Mouse (Mus musculus) liver, embryonic 14.5 days (tissue): ENCODE data around the gene 1700129C05Rik.

Experiments
- CTCF ChIP-seq: IDR thresholded peaks from 2 replicates; pipeline ENCODE4 v1.5.1; 2016; ENCODE audit warnings: antibody characterized with exemption, low read depth, control low read depth
- EP300 ChIP-seq: IDR thresholded peaks from 2 replicates; pipeline ENCODE4 v1.6.1; 2016; ENCODE audit warnings: antibody characterized with exemption, low read depth

DNA sequence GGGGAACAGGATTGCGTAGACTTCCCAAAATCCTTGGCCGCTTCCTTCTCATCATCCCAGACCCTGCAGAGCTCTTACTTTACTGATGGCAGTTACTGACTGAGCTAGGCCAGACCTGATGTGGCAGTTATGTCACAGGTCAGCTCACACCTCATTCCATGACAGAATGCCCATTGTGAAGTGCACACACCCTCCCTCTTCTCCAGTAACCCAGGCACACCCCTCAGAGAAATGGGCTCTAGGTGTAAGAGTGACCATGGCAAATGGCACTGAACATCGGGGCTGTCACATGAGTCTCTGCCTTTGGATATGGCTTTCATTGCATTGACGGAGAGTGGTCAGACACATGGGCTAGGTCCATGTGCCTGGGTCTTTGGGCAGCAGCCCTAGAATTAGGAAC is at the start of gene 1700129C05Rik:
- TF ChIP-seq CTCF: no peak
- TF ChIP-seq EP300: no peak
